Mouse (Mus musculus) CH12.LX (cell line): ENCODE measurements around the gene Gimap7. TPM values are rescaled to one million over a fixed set of nuclear protein-coding genes. Genes with fewer than 3 reads are reported as not detected.

Source experiments
- DNase-seq: peaks from one replicate; pipeline ENCODE4 v3.0.0-alpha.2; 2013; ENCODE audit errors: extremely low read depth
- H3K27ac ChIP-seq: 2 replicates; pipeline ENCODE4 v1.5.1; 2012; ENCODE audit warnings: low read depth, mild to moderate bottlenecking, control low read depth, moderate library complexity; ENCODE audit not compliant: insufficient read depth
- H3K27me3 ChIP-seq: replicated peaks from 2 replicates; pipeline ENCODE3; 2012; ENCODE audit warnings: inconsistent platforms
- H3K36me3 ChIP-seq, 2 experiments: replicated peaks in 1 of 2; 2 replicates each; pipeline versions ENCODE3 to v1.6.1; 2012; ENCODE audit warnings: inconsistent platforms in 1 of 2, low read length in 1 of 2, mild to moderate bottlenecking in 1 of 2, mixed read lengths in 1 of 2, moderate library complexity in 1 of 2; ENCODE audit not compliant: control insufficient read depth in 1 of 2, insufficient read depth in 1 of 2
- H3K4me1 ChIP-seq, 2 experiments: 2 replicates each; pipeline ENCODE4 v1.6.1; 2012; ENCODE audit warnings: inconsistent platforms in 1 of 2, moderate library complexity in 1 of 2; ENCODE audit not compliant: insufficient read depth in 2 of 2, control insufficient read depth in 1 of 2
- H3K4me2 ChIP-seq: 2 replicates; pipeline ENCODE4 v1.6.1; 2012; ENCODE audit warnings: low read depth, mild to moderate bottlenecking, control low read depth; ENCODE audit not compliant: poor library complexity, insufficient read depth, severe bottlenecking
- H3K4me3 ChIP-seq, 3 experiments: fragments of 150-350 bp in 1 of 3; sonication (generic) in 1 of 3; replicated peaks in 1 of 3; 2 replicates each; pipeline versions ENCODE3 to v1.5.1; 2011 to 2012; ENCODE audit warnings: low read depth in 2 of 3, low read length in 2 of 3, mild to moderate bottlenecking in 2 of 3, moderate library complexity in 2 of 3, control low read depth in 1 of 3, improper control_type of control experiment in 1 of 3, inconsistent platforms in 1 of 3, mixed read lengths in 1 of 3; ENCODE audit not compliant: poor library complexity in 1 of 3
- H3K79me2 ChIP-seq: replicated peaks from 2 replicates; pipeline ENCODE4 v1.6.1; 2012; ENCODE audit warnings: mild to moderate bottlenecking, moderate library complexity; ENCODE audit not compliant: control insufficient read depth, poor library complexity, insufficient read depth, severe bottlenecking; ENCODE audit errors: extremely low read depth
- H3K9ac ChIP-seq: 2 replicates; pipeline ENCODE4 v1.6.1; 2012; ENCODE audit warnings: low read depth, mild to moderate bottlenecking, control low read depth, moderate library complexity; ENCODE audit not compliant: insufficient read depth
- H3K9me3 ChIP-seq: replicated peaks from 2 replicates; pipeline ENCODE3; 2012; ENCODE audit warnings: low read length, inconsistent platforms, mixed read lengths
- BHLHE40 ChIP-seq: IDR thresholded peaks from 2 replicates; pipeline ENCODE4 v1.6.1; 2011; ENCODE audit warnings: mild to moderate bottlenecking, low read depth, low read length, improper control_type of control experiment
- CHD1 ChIP-seq: IDR thresholded peaks from 2 replicates; pipeline ENCODE4 v1.6.1; 2012; ENCODE audit warnings: low read depth, low read length, improper control_type of control experiment, inconsistent platforms
- CHD2 ChIP-seq: IDR thresholded peaks from 2 replicates; pipeline ENCODE4 v1.6.1; 2011; ENCODE audit warnings: low read length, improper control_type of control experiment
- E2F4 ChIP-seq: IDR thresholded peaks from 2 replicates; pipeline ENCODE4 v1.6.1; 2011; ENCODE audit warnings: low read depth, low read length, improper control_type of control experiment; ENCODE audit not compliant: insufficient replicate concordance
- ELF1 ChIP-seq: IDR thresholded peaks from 2 replicates; pipeline ENCODE4 v1.6.1; 2014; ENCODE audit warnings: low read depth, mild to moderate bottlenecking, inconsistent platforms, low read length, improper control_type of control experiment
- ETS1 ChIP-seq: conservative IDR thresholded peaks from 2 replicates; pipeline ENCODE4 v1.6.1; 2012; ENCODE audit warnings: low read depth, mild to moderate bottlenecking, inconsistent platforms, low read length, improper control_type of control experiment, moderate library complexity
- GABPA ChIP-seq: IDR thresholded peaks from 2 replicates; pipeline ENCODE4 v1.6.1; 2012; ENCODE audit warnings: low read depth, low read length, improper control_type of control experiment, inconsistent platforms; ENCODE audit not compliant: insufficient replicate concordance
- HCFC1 ChIP-seq: IDR thresholded peaks from 2 replicates; pipeline ENCODE4 v1.6.1; 2012; ENCODE audit warnings: low read depth, mild to moderate bottlenecking, inconsistent platforms, low read length, improper control_type of control experiment
- IRF4 ChIP-seq: IDR thresholded peaks from 2 replicates; pipeline ENCODE4 v1.6.1; 2014; ENCODE audit warnings: low read depth, mild to moderate bottlenecking, inconsistent platforms, low read length, improper control_type of control experiment
- MAX ChIP-seq: IDR thresholded peaks from 2 replicates; pipeline ENCODE4 v1.6.1; 2011; ENCODE audit warnings: low read length, improper control_type of control experiment
- MEF2A ChIP-seq: IDR thresholded peaks from 2 replicates; pipeline ENCODE4 v1.6.1; 2014; ENCODE audit warnings: low read depth, mild to moderate bottlenecking, inconsistent platforms, low read length, improper control_type of control experiment, borderline replicate concordance
- MXI1 ChIP-seq: IDR thresholded peaks from 2 replicates; pipeline ENCODE4 v1.6.1; 2011; ENCODE audit warnings: mild to moderate bottlenecking, low read depth, low read length, improper control_type of control experiment
- NRF1 ChIP-seq: IDR thresholded peaks from 2 replicates; pipeline ENCODE4 v1.6.1; 2014; ENCODE audit warnings: low read depth, mild to moderate bottlenecking, inconsistent platforms, low read length, improper control_type of control experiment, moderate library complexity
- PAX5 ChIP-seq: IDR thresholded peaks from 2 replicates; pipeline ENCODE4 v1.6.1; 2012; ENCODE audit warnings: low read length, inconsistent platforms, mixed read lengths
- POLR2A ChIP-seq: IDR thresholded peaks from 2 replicates; pipeline ENCODE4 v1.6.1; 2011; ENCODE audit warnings: low read depth, mild to moderate bottlenecking, improper control_type of control experiment, low read length
- POLR2AphosphoS2 ChIP-seq: IDR thresholded peaks from 2 replicates; pipeline ENCODE4 v1.6.1; 2011; ENCODE audit warnings: low read depth, low read length, improper control_type of control experiment
- RAD21 ChIP-seq: IDR thresholded peaks from 2 replicates; pipeline ENCODE4 v1.6.1; 2011; ENCODE audit warnings: low read depth, mild to moderate bottlenecking, low read length, improper control_type of control experiment, moderate library complexity
- SIN3A ChIP-seq: IDR thresholded peaks from 2 replicates; pipeline ENCODE4 v1.6.1; 2012; ENCODE audit warnings: low read length, improper control_type of control experiment, inconsistent platforms
- SMC3 ChIP-seq: IDR thresholded peaks from 2 replicates; pipeline ENCODE4 v1.6.1; 2011; ENCODE audit warnings: low read depth, low read length, improper control_type of control experiment
- TBP ChIP-seq: conservative IDR thresholded peaks from 2 replicates; pipeline ENCODE4 v1.6.1; 2011; ENCODE audit warnings: low read depth, low read length, improper control_type of control experiment
- TCF12 ChIP-seq: IDR thresholded peaks from 2 replicates; pipeline ENCODE4 v1.6.1; 2014; ENCODE audit warnings: low read depth, mild to moderate bottlenecking, inconsistent platforms, low read length, improper control_type of control experiment
- UBTF ChIP-seq: IDR thresholded peaks from 2 replicates; pipeline ENCODE4 v1.6.1; 2012; ENCODE audit warnings: low read depth, mild to moderate bottlenecking, inconsistent platforms, low read length, improper control_type of control experiment, moderate library complexity
- USF1 ChIP-seq: IDR thresholded peaks from 2 replicates; pipeline ENCODE4 v1.6.1; 2014; ENCODE audit warnings: low read depth, mild to moderate bottlenecking, inconsistent platforms, low read length, improper control_type of control experiment
- ZC3H11A ChIP-seq: IDR thresholded peaks from 2 replicates; pipeline ENCODE4 v1.6.1; 2012; ENCODE audit warnings: low read depth, mild to moderate bottlenecking, inconsistent platforms, low read length, improper control_type of control experiment
- ZKSCAN1 ChIP-seq: IDR thresholded peaks from 2 replicates; pipeline ENCODE4 v1.6.1; 2012; ENCODE audit warnings: low read depth, inconsistent platforms, low read length, improper control_type of control experiment, borderline replicate concordance
- ZMIZ1 ChIP-seq: IDR thresholded peaks from 2 replicates; pipeline ENCODE4 v1.6.1; 2012; ENCODE audit warnings: low read depth, mild to moderate bottlenecking, inconsistent platforms, low read length, improper control_type of control experiment
- ZNF384 ChIP-seq: IDR thresholded peaks from 2 replicates; pipeline ENCODE4 v1.6.1; 2012; ENCODE audit warnings: low read depth, low read length, improper control_type of control experiment, inconsistent platforms
- dilution Hi-C: fragments of 300-500 bp; cut with MboI; formaldehyde crosslinking; loops from 2 replicates; pipeline ENCODE4 v1.14.3; 2020; ENCODE audit warnings: low sequenced_read_pairs; ENCODE audit not compliant: extremely low pct_unique_long_range_greater_than_20kb, extremely low pct_ligation_motif_present
- in situ Hi-C: fragments of 300-500 bp; cut with MboI; formaldehyde crosslinking; loops from 3 replicates; pipeline ENCODE4 v1.14.3; 2019; ENCODE audit warnings: low sequenced_read_pairs, low pct_ligation_motif_present, low pct_unique_long_range_greater_than_20kb, mixed read lengths
- polyA plus RNA-seq: library from polyadenylated mRNA; unstranded; fragments of >175 nt; gene quantifications from 2 replicates; pipeline ENCODE4 v1.2.1, GENCODE M21; 2012; ENCODE audit warnings: low read depth; ENCODE audit not compliant: insufficient read length
- total RNA-seq, 2 experiments: library from RNA; depleted of rRNA; stranded (reverse); fragments of 300-350 nt in 1 of 2; fragments of >200 nt in 1 of 2; gene quantifications; 2 replicates each; pipeline ENCODE4 v1.2.3; 2012 to 2014

Gimap7 gene
- total and polyA plus RNA-seq, 3 experiments, result 4.2 to 14.5 (median 7.0) TPM

- Histone ChIP-seq H3K9ac (peak overlapping the region; percentile 96), H3K9me3 (no peaks in the 10 kb centered on the region), H3K4me3 (peak overlapping the region; percentile 56 to 76 (median 63)), H3K4me1 (peaks cover 6 to 72% of the 10 kb centered on the region in 2 experiments), H3K4me2 (peak overlapping the region; percentile 96), H3K27me3 (no peaks in the 10 kb centered on the region), H3K36me3 (peaks cover 16 to 25% of the 10 kb centered on the region in 2 experiments), H3K79me2 (peaks cover 44% of the 10 kb centered on the region), H3K27ac (peak overlapping the region; percentile 97)
- no peak for DNase-seq
- peak; percentile 44; the same call in 1 of the 2 replicates for TF ChIP-seq TCF12
- TF ChIP-seq MAX, result no peak
- 0 out of 2 replicates have a peak, but pooled peaks have one; percentile 13 for TF ChIP-seq ELF1
- peak; percentile 62; the same call in 1 of the 2 replicates for TF ChIP-seq SIN3A
- TF ChIP-seq IRF4, result no peak
- TF ChIP-seq RAD21, result no peak
- TF ChIP-seq MEF2A, result no peak
- no peak for TF ChIP-seq E2F4
- TF ChIP-seq SMC3, result no peak
- TF ChIP-seq HCFC1, result no peak; the same call in none of the 2 replicates
- peak; percentile 48 for TF ChIP-seq POLR2A
- TF ChIP-seq CHD1, result no peak
- no peak for TF ChIP-seq ZKSCAN1
- 0 out of 2 replicates have a peak, but pooled peaks have one; percentile 61 for TF ChIP-seq ZMIZ1
- peak; percentile 5; the same call in 1 of the 2 replicates for TF ChIP-seq BHLHE40
- 0 out of 2 replicates have a peak, but pooled peaks have one; percentile 56 for TF ChIP-seq TBP
- peak; percentile 59 for TF ChIP-seq CHD2
- TF ChIP-seq GABPA, result no peak
- no peak for TF ChIP-seq ZC3H11A
- TF ChIP-seq USF1, result no peak
- TF ChIP-seq PAX5, result no peak
- no peak for TF ChIP-seq ZNF384
- peak; percentile 63; the same call in 1 of the 2 replicates for TF ChIP-seq POLR2AphosphoS2
- TF ChIP-seq ETS1, result 0 out of 2 replicates have a peak, but pooled peaks have one; percentile 17
- no peak for TF ChIP-seq MXI1
- TF ChIP-seq NRF1, result no peak
- no peak for TF ChIP-seq UBTF
- dilution Hi-C loops (no loop called here), in situ Hi-C loops (no loop called here)
Observed at GRCm38 (mm10) chr6:48685694-48686665, 32.4 kb upstream of the Gimap7 start.
